Mouse (Mus musculus) intestine, embryonic 14.5 days (tissue): Measurements from ENCODE around the gene Mettl21c. TPM values are rescaled to one million over a fixed set of nuclear protein-coding genes. Genes with fewer than 3 reads are reported as not detected.
"Not testable (repeated sequence)": the region's sequence is repeated elsewhere in the genome, so short reads cannot be mapped to it uniquely, and the experiment has no call there.

ENCODE experiments used
- ATAC-seq: fragments of 200-750 bp; cut with Nextera tagmentation; replicated peaks from 2 replicates; pipeline ENCODE4 v1.8.0; 2017; ENCODE audit warnings: low read depth, moderate number of reproducible peaks, moderate TSS enrichment, moderate library complexity; ENCODE audit not compliant: low FRiP score, low TSS enrichment
- DNase-seq: peaks from one replicate; pipeline ENCODE4 v3.0.0-alpha.2; 2018; ENCODE audit warnings: low spot score
- H3K27ac ChIP-seq: fragments of 300-500 bp; sonication (generic); 2 replicates; pipeline ENCODE4 v1.5.1; 2014; ENCODE audit warnings: low read depth, mild to moderate bottlenecking, control low read depth
- H3K27me3 ChIP-seq: fragments of 300-500 bp; sonication (generic); replicated peaks from 2 replicates; pipeline ENCODE4 v1.6.1; 2014; ENCODE audit warnings: low read length, control low read depth; ENCODE audit not compliant: control insufficient read depth, insufficient read depth
- H3K36me3 ChIP-seq: fragments of 300-500 bp; sonication (generic); 2 replicates; pipeline ENCODE4 v1.6.1; 2014; ENCODE audit warnings: low read length, control low read depth; ENCODE audit not compliant: control insufficient read depth, insufficient read depth
- H3K4me1 ChIP-seq: fragments of 300-500 bp; sonication (generic); replicated peaks from 2 replicates; pipeline ENCODE4 v1.6.1; 2014; ENCODE audit warnings: low read length, control low read depth, mixed read lengths; ENCODE audit not compliant: control insufficient read depth, insufficient read depth
- H3K4me2 ChIP-seq: fragments of 300-500 bp; sonication (generic); 2 replicates; pipeline ENCODE4 v1.6.1; 2014; ENCODE audit warnings: low read length
- H3K4me3 ChIP-seq: fragments of 300-500 bp; sonication (generic); 2 replicates; pipeline ENCODE4 v1.5.1; 2014; ENCODE audit warnings: low read depth, low read length, control low read depth, mixed read lengths
- H3K9ac ChIP-seq: fragments of 300-500 bp; sonication (generic); 2 replicates; pipeline ENCODE4 v1.6.1; 2014; ENCODE audit warnings: mild to moderate bottlenecking, low read length
- H3K9me3 ChIP-seq: fragments of 300-500 bp; sonication (generic); 2 replicates; pipeline ENCODE4 v1.6.1; 2016; ENCODE audit warnings: low read length, control low read depth; ENCODE audit not compliant: control insufficient read depth
- WGBS: fragments of 180-500 bp; shearing (Covaris S2); extraction: QIAGEN DNeasy Blood & Tissue Kit; methylation state at CpG from one replicate; pipeline ENCODE4 v1.1.7; 2014; 5-methylcytosine and 5-hydroxymethylcytosine counted together
- polyA plus RNA-seq: library from polyadenylated mRNA; unstranded; fragments of >200 nt; fragmentation: Nextera tagmentation; extraction: Ambion mirVana; gene quantifications from 2 replicates; pipeline ENCODE4 v1.2.1, GENCODE M21; 2014

Gene Mettl21c
- 0.79 and 0.80 TPM in 2 replicates for polyA plus RNA-seq

DNA sequence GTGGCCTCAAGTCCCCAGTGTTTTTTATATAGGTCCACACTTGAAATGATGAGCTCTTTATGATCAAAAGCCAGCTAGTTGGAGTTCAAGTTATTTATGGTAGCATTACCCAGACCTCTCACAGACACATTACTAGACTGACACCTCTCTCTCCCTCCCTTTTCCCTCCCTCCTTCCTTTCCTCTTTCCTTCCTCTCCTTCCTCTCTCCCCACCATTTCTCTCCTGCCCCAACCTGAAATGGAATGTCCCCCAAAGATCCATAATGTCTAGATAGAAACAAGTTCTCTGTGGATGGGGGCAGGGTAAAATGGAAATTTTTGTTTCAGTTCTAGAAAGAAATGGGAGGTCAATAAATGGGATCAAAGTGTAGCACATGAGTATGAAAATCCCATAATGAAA, at the start of gene Mettl21c:
Gene Mettl21c (minus strand): TSS at position 101 of the 400 bp plus-strand sequence.
- no peaks in the 10 kb centered on the region for H3K27me3 ChIP-seq
- no peak within 1 kb of the TSS for H3K27ac ChIP-seq
- no peaks in the 10 kb centered on the region for H3K4me1 ChIP-seq
- DNase-seq (no peak), ATAC-seq (no peak)
- no peak within 1 kb of the TSS for H3K4me2 ChIP-seq
- no peak within 1 kb of the TSS for H3K9ac ChIP-seq
- no peaks in the 10 kb centered on the region for H3K36me3 ChIP-seq
- no peaks in the 10 kb centered on the region for H3K9me3 ChIP-seq
- no peak within 1 kb of the TSS for H3K4me3 ChIP-seq

DNA sequence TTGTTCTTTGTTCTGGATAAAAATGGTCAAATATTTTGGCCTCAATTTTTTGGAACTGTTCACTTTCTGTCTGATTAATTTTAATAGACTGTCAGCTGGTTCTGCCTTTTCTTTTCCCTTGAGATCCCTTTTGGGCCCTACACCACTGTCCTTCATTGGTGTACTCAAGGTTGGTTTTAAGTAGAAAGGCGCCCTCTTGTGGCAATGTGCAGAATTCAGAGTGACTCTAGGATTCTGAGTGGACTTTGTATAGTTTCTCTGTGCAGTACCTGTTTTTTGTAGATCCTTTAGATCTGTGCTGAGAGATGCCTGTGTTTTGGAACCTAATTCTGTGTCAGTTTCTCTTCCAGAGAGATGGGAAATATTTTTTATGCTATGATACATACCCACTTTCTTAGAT, 44.8 kb upstream of the Mettl21c start:
- WGBS, result 0% methylated on average over 1 of the region's 1 CpGs
- Histone ChIP-seq H3K27me3 (no peaks in the 10 kb centered on the region), H3K9ac (no peak overlapping the region), H3K4me2 (no peak overlapping the region), H3K36me3 (no peaks in the 10 kb centered on the region), H3K4me3 (no peak overlapping the region), H3K27ac (no peak overlapping the region), H3K9me3 (no peaks in the 10 kb centered on the region), H3K4me1 (no peaks in the 10 kb centered on the region)
- no peak for ATAC-seq
- DNase-seq, result peak; percentile 58

DNA sequence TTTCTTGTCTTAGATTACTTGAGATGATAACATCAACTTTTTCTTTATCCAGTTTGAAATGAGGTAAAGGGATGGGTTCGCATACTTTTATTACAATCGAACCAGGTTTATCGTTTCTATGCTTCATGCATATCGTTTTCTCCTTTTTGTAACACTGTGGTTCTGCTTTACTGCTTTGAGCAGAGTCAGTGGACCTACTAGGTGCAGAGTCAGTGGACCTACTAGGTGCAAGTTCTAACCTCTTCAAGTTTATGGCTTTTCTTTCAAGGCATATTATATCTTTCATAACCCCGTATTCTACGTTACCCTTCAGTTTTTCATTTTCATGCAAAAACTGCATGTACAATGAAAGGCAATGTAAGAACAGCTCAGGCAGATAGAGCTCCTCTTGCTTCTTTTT, 43.6 kb upstream of the Mettl21c start:
- H3K4me1 ChIP-seq, result no peaks in the 10 kb centered on the region
- H3K9ac ChIP-seq, result no peak overlapping the region
- H3K4me2 ChIP-seq, result no peak overlapping the region
- H3K27me3 ChIP-seq, result no peaks in the 10 kb centered on the region
- DNase-seq, result no peak
- H3K4me3 ChIP-seq, result no peak overlapping the region
- no peaks in the 10 kb centered on the region for H3K9me3 ChIP-seq
- ATAC-seq, result no peak
- H3K27ac ChIP-seq, result no peak overlapping the region
- no peaks in the 10 kb centered on the region for H3K36me3 ChIP-seq
- 93% methylated on average over 6 of the region's 6 CpGs for WGBS

DNA sequence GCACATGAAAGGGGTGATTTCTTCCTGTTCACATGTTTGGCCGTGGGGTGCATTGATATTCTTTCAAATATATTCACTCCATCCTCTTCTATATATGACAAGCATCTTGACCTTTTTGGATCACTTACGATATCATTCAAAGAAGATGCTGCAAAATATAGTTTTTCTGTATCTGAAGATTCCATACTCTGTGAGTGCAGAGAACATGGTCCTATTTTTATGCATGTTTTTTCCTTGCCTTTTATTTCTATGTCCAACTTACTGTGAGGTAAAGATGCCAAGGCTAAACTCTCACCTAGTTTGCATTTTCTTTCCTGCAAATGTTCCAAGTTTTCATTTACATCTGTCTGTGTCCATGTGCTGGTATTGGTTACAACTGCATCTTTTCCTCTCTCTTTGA, 42.0 kb upstream of the Mettl21c start, which contains the start of gene Gm8251:
Gene Gm8251 (minus strand): TSS at position 101 of the 400 bp plus-strand sequence.
- H3K4me3 ChIP-seq, result no peak within 1 kb of the TSS
- no peak within 1 kb of the TSS for H3K9ac ChIP-seq
- H3K4me2 ChIP-seq, result no peak within 1 kb of the TSS
- H3K4me1 ChIP-seq, result no peaks in the 10 kb centered on the region
- ATAC-seq (no peak), DNase-seq (no peak)
- 87% methylated on average over 2 of the region's 2 CpGs for WGBS
- H3K27ac ChIP-seq, result no peak within 1 kb of the TSS
- H3K9me3 ChIP-seq, result no peaks in the 10 kb centered on the region
- H3K27me3 ChIP-seq, result no peaks in the 10 kb centered on the region
- no peaks in the 10 kb centered on the region for H3K36me3 ChIP-seq

DNA sequence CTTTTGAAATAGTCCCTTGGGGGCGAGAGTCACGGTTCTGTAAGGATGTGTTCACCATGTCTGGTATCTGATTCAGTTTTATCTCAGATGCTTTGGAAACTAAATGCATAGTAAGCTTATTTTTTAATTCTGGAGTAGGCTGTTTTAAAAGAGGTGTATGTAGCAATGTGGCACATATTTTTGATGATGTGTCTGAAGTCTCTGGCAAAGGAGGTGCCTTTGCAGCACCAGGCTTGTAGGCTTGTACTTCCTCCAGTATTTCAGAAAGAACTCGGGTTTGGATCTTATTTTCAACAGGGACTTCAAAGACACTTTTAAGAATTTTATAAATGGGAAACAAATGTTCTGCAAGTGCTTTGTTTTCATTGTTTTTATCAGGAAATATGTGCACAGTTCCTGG, 38.0 kb upstream of the Mettl21c start:
- Histone ChIP-seq H3K4me1 (no peaks in the 10 kb centered on the region), H3K9ac (no peak overlapping the region), H3K27ac (no peak overlapping the region), H3K4me3 (no peak overlapping the region), H3K27me3 (no peaks in the 10 kb centered on the region), H3K9me3 (no peaks in the 10 kb centered on the region), H3K36me3 (no peaks in the 10 kb centered on the region), H3K4me2 (no peak overlapping the region)
- WGBS, result 88% methylated on average over 3 of the region's 3 CpGs
- ATAC-seq, result no peak
- no peak for DNase-seq

DNA sequence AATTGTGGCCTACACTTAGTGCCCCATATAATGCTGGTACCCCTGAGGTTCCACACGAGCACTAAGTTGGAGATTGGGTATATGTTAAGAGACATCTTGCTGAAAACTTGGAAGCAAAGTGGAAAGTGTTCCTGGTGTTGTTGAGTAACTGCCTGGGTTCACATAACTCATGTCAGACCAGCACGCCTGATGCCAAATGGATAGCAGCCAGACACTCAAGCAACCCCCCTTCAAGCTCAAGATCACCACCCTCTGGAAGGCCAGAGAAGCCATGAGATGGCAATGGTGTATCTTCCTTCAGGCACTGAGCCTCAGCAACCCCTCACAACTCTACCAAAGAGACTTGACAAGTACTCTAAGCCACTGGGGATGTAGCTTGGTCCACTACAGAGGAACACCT, 26.7 kb upstream of the Mettl21c start:
- ATAC-seq, result no peak
- H3K27ac ChIP-seq, result no peak overlapping the region
- H3K4me2 ChIP-seq, result no peak overlapping the region
- H3K9me3 ChIP-seq, result no peaks in the 10 kb centered on the region
- no peaks in the 10 kb centered on the region for H3K36me3 ChIP-seq
- H3K27me3 ChIP-seq, result no peaks in the 10 kb centered on the region
- no peak overlapping the region for H3K9ac ChIP-seq
- H3K4me3 ChIP-seq, result no peak overlapping the region
- DNase-seq, result no peak
- WGBS, result 79% methylated on average over 2 of the region's 2 CpGs
- no peaks in the 10 kb centered on the region for H3K4me1 ChIP-seq

DNA sequence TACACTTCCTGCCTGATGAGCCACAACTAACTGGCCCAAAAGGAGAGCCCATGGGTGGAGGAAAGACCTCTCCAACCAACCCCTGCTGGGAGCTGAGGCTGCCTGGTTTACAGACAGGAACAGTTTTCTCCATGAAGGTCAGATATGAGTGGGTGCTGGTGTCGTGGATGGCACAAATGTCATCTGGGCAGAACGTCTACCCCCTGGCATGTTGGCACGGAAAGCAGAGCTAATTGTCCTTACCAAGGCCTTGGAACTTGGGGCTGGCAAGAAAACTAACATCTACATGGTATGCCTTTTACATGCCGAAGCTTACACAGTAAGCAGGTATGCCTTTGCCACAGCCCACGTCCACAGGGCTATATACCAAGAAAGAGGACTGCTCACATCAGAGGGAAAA, 25.9 kb upstream of the Mettl21c start:
- DNase-seq, H3K4me2 ChIP-seq, H3K4me3 ChIP-seq, H3K27me3 ChIP-seq, H3K36me3 ChIP-seq, H3K27ac ChIP-seq, ATAC-seq, H3K4me1 ChIP-seq, H3K9me3 ChIP-seq, H3K9ac ChIP-seq: not testable (repeated sequence)
- 92% methylated on average over 5 of the region's 5 CpGs for WGBS

DNA sequence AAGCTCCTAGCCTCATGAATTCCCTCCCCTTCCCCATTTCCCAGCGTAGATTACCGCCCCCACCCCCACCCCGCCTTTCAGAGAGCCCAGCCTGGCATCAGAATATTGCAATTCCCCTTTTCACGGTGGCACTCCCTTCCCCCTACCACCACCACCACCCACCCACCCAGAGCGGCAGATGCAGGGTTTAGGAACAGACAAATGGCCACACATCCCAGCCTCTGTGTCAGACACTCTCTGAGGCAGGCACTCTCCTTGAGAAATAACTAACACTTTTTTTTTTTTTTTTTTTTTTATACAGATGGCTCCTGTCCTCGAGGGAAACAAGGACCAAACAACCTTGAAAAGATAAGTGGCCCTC, 22.7 kb upstream of the Mettl21c start:
- DNase-seq, result no peak
- no peaks in the 10 kb centered on the region for H3K36me3 ChIP-seq
- no peak overlapping the region for H3K27ac ChIP-seq
- H3K4me2 ChIP-seq, result peak overlapping the region; percentile 66
- no peaks in the 10 kb centered on the region for H3K27me3 ChIP-seq
- H3K9me3 ChIP-seq, result no peaks in the 10 kb centered on the region
- peak overlapping the region; percentile 41 for H3K4me3 ChIP-seq
- peak; percentile 63; the same call in 1 of the 2 replicates for ATAC-seq
- WGBS, result 4% methylated on average over 6 of the region's 6 CpGs
- H3K4me1 ChIP-seq, result no peaks in the 10 kb centered on the region
- H3K9ac ChIP-seq, result peak overlapping the region; percentile 58

DNA sequence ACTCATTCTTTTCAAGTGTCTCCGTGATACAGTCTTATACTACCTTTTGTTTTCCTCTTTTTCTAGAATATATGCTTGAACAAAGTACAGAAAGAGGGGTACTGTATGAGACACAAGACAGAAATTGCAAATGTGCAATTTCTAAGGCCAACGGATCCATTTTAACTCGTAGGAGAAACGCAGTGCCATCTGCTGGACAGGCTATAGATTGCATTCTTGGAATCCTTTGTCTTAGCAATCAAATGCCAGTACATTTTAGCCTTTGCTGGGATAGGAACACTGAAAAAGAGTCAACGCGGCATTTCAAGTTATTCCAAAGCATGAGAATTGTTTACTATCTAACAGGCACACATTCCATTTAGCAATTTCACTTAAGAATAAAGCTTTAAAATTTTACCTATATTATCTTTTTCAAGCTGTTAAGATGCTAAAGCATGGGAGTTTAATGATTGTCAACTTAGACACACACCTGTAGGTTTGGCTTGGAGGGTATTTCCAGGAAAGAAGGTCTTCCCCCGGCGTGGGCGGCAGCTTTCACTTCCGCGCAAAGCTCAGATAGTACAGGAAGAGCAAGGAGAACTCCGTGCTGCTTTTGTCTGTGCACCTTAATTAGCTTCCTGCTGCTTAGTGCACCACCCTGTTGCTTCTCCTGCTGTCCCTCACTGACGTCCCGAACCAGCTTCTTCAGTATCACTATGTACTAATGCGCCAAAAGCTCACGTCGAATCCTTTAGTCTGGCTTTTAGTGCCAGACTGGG, 22.1 kb upstream of the Mettl21c start:
- Histone ChIP-seq H3K9me3 (no peaks in the 10 kb centered on the region), H3K27me3 (no peaks in the 10 kb centered on the region), H3K27ac (no peak overlapping the region), H3K4me1 (no peaks in the 10 kb centered on the region), H3K4me3 (peak overlapping the region; percentile 41), H3K9ac (peak overlapping the region; percentile 58), H3K4me2 (peak overlapping the region; percentile 66), H3K36me3 (no peaks in the 10 kb centered on the region)
- ATAC-seq (peak; percentile 72; the same call in 1 of the 2 replicates), DNase-seq (peak; percentile 77)
- whole genome bisulfite sequencing, result 3% methylated on average over 17 of the region's 17 CpGs
